Mouse (Mus musculus) hindbrain, embryonic 13.5 days (tissue): ENCODE data around the gene 4933428G20Rik. TPM values are rescaled to one million over a fixed set of nuclear protein-coding genes. Genes with fewer than 3 reads are reported as not detected.

Experiments
- ATAC-seq: fragments of 200-750 bp; cut with Nextera tagmentation; 2 replicates; pipeline ENCODE4 v1.8.0; 2017; ENCODE audit warnings: moderate TSS enrichment; ENCODE audit not compliant: low FRiP score
- H3K27ac ChIP-seq: fragments of 300-500 bp; sonication (generic); 2 replicates; pipeline ENCODE4 v1.5.1; 2015; ENCODE audit warnings: inconsistent platforms, mild to moderate bottlenecking, moderate library complexity
- H3K27me3 ChIP-seq: fragments of 300-500 bp; sonication (generic); 2 replicates; pipeline ENCODE4 v1.6.1; 2015; ENCODE audit warnings: mild to moderate bottlenecking, inconsistent platforms
- H3K36me3 ChIP-seq: fragments of 300-500 bp; sonication (generic); 2 replicates; pipeline ENCODE4 v1.6.1; 2015; ENCODE audit warnings: mild to moderate bottlenecking, inconsistent platforms
- H3K4me1 ChIP-seq: fragments of 300-500 bp; sonication (generic); replicated peaks from 2 replicates; pipeline ENCODE4 v1.6.1; 2015; ENCODE audit warnings: inconsistent platforms
- H3K4me2 ChIP-seq: fragments of 300-500 bp; sonication (generic); 2 replicates; pipeline ENCODE4 v1.6.1; 2015; ENCODE audit warnings: inconsistent platforms, mild to moderate bottlenecking, moderate library complexity
- H3K4me3 ChIP-seq: fragments of 300-500 bp; sonication (generic); 2 replicates; pipeline ENCODE4 v1.5.1; 2015; ENCODE audit warnings: mild to moderate bottlenecking, inconsistent platforms
- H3K9ac ChIP-seq: fragments of 300-500 bp; sonication (generic); 2 replicates; pipeline ENCODE4 v1.6.1; 2015; ENCODE audit warnings: mild to moderate bottlenecking, inconsistent platforms
- H3K9me3 ChIP-seq: fragments of 300-500 bp; sonication (generic); 2 replicates; pipeline ENCODE4 v1.6.1; 2016; ENCODE audit warnings: inconsistent platforms
- WGBS: fragments of 180-500 bp; shearing (Covaris S2); methylation state at CpG from one replicate; pipeline ENCODE4 v1.1.7; 2015; 5-methylcytosine and 5-hydroxymethylcytosine counted together
- polyA plus RNA-seq: library from polyadenylated mRNA; unstranded; fragments of >200 nt; fragmentation: Nextera tagmentation; extraction: Ambion mirVana; gene quantifications from 2 replicates; pipeline ENCODE4 v1.2.1, GENCODE M21; 2015

4933428G20Rik gene
- polyA plus RNA-seq, 1 experiment from 2014 or later: 1.2 TPM

DNA sequence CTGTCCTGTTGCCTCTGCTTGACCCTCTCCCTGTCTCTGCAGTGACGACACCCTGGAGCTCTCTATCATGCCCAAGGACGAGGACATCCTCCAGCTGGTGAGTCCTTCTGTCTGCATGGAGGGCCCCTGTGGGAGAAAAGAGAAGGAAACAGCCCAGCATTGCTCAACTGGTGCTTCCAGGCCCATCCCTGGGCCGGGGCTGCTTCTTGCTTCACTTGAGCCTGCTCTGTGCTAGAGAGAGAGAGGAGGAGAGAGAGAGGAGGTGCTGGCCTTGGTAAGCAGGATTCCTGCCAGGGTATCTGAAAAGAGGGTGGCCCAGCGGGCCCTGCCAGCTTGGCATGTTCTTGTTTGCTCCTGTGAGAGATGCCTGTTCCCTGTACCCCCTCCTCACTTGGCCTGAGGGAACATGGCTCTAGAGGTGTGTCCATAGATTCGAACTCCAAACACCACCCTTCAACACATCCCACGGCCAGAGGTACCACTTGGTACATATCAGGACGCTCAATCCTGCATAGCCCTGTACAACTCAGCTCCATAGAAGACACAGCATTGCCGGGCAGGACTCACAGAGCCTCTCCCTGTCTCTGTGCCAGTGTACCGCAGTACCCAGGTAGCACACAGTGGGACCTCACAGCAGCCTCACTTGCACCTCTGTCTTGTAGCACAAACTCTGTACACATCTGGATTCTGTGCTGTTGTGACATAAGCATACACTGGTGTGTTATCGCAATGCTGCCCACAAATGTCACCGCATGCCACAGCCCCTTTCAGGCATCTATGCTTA is 51.3 kb downstream of the 4933428G20Rik start:
- H3K4me3 ChIP-seq: no peak overlapping the region
- H3K27me3 ChIP-seq: 0 out of 2 replicates have a peak, but pooled peaks cover 7% of the 10 kb centered on the region
- peaks cover 40% of the 10 kb centered on the region for H3K36me3 ChIP-seq
- H3K4me1 ChIP-seq: peaks cover 47% of the 10 kb centered on the region
- H3K4me2 ChIP-seq: no peak overlapping the region
- no peaks in the 10 kb centered on the region for H3K9me3 ChIP-seq
- ATAC-seq: no peak
- H3K9ac ChIP-seq: no peak overlapping the region
- 90% methylated on average over 11 of the region's 11 CpGs for WGBS
- H3K27ac ChIP-seq: peak overlapping the region; percentile 89

DNA sequence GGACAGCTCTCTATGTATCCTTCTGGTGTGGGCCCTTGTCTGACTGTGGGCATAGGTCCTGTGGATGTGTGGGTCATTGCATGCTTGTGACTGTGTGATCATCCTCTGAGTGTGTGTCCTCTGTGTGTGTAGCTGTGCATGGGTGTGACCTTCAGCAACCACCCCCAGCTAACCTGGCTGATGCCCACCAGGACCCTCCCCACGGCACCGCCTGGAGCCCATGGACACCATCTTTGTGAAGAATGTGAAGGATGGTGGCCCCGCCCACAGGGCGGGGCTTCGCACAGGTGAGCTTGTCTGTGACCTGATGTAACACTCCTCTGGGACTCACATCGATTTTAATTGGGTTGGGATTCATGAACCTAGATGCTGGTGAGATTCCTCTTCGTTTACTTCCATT is 52.2 kb downstream of the 4933428G20Rik start:
- Histone ChIP-seq H3K4me2 (no peak overlapping the region), H3K4me1 (peaks cover 39% of the 10 kb centered on the region), H3K9me3 (no peaks in the 10 kb centered on the region), H3K36me3 (peaks cover 35% of the 10 kb centered on the region), H3K27me3 (peaks cover 8% of the 10 kb centered on the region; the same call in 1 of the 2 replicates), H3K9ac (no peak overlapping the region), H3K4me3 (no peak overlapping the region), H3K27ac (no peak overlapping the region)
- ATAC-seq: no peak
- WGBS: 78% methylated on average over 7 of the region's 7 CpGs

DNA sequence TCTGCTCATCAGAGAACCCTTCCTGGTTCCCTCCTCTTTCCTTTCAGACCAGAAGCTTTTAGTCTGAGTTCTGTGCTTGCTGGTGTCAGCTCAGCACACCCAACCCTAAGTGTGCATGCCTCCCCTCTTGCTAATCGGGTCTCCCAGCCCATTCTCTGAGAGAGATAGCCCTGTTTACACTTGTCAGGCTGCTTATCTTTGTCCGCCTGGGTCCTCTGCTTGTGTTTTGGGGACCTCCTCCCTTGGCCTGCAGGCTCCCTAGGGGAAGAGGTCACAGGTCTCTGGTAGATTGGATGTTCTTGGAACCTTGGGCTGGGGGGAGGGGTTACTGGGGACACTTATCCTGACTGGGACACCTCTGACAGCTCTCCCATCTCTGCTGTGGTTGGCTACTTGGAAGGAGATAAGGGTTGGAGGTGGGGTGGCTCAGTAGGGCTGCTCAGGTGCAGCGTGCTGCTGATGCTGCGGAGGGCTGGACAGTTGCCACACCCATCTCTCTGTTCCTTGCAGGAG is 54.1 kb downstream of the 4933428G20Rik start:
- Histone ChIP-seq H3K9me3 (no peaks in the 10 kb centered on the region), H3K36me3 (peaks cover 18% of the 10 kb centered on the region), H3K9ac (no peak overlapping the region), H3K27me3 (peaks cover 28% of the 10 kb centered on the region), H3K4me3 (no peak overlapping the region), H3K4me1 (peaks cover 39% of the 10 kb centered on the region), H3K27ac (no peak overlapping the region), H3K4me2 (no peak overlapping the region)
- 75% methylated on average over 4 of the region's 4 CpGs for WGBS
- ATAC-seq: no peak

DNA sequence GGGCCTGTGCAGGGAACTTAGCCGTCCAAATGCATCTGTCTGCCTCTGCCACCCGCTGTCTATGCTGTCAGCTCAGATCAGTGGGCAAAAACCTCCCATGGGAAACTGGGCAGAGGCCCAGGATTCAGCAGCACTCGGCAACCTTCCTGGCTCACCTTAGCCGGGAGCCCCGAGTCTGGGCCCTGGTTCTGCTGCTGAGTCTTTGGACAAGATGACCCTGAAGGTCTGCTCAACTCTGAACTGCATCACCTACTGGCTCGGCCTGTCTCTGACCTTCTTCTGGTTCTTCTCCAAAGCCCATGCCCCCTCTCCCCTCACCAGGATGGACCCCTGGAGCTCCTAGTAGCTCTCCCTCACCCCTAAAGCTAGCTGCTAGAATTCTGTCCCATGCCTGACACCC is 54.5 kb downstream of the 4933428G20Rik start:
- no peaks in the 10 kb centered on the region for H3K9me3 ChIP-seq
- H3K4me3 ChIP-seq: no peak overlapping the region
- H3K4me2 ChIP-seq: no peak overlapping the region
- peaks cover 39% of the 10 kb centered on the region for H3K4me1 ChIP-seq
- peaks cover 32% of the 10 kb centered on the region for H3K27me3 ChIP-seq
- no peak overlapping the region for H3K27ac ChIP-seq
- H3K9ac ChIP-seq: 0 out of 2 replicates have a peak overlapping the region, but pooled peaks have one; percentile 24
- peaks cover 18% of the 10 kb centered on the region for H3K36me3 ChIP-seq
- no peak for ATAC-seq
- 74% methylated on average over 6 of the region's 6 CpGs for WGBS

DNA sequence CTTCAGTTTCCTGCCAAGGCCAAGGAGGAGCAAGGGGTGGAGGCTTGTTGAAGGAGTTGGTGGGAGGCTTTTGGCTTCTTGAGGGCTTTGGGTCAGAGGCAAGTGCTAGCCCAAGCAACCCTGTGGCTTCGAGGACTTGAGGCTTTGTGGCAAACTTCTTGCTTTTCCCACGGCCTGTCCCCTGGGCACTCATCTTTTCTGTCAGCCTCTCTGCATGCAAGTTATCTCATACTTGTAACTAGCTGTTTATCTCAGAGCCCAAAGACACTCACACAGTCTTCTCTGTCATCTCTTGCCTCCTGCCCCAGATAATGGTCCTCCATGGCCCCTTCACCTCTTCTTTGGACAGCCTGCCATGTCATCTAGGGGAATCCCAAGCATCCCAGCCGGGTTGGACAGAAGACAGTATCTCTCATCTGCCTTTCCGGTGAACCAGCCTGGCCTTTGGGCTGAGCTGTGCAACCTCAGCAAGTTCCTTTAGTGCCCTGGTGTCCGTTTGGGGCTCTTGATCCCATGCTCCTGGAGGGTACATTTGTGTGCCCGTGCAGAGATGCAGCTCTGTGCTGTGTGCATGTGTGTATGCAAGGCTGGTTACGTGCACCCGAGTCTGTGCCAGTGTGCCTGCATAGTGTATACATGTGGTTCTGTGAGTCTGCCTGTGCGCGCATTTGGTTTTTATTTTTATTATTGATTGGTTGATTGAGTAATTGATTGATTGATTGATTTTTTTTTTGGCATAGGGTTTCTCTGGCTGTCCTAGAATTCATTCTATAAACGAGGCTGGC is 57.1 kb downstream of the 4933428G20Rik start:
- H3K9ac ChIP-seq: no peak overlapping the region
- H3K27me3 ChIP-seq: peaks cover 57% of the 10 kb centered on the region
- no peaks in the 10 kb centered on the region for H3K9me3 ChIP-seq
- peaks cover 17% of the 10 kb centered on the region for H3K36me3 ChIP-seq
- no peak overlapping the region for H3K27ac ChIP-seq
- no peak overlapping the region for H3K4me3 ChIP-seq
- no peak for ATAC-seq
- H3K4me1 ChIP-seq: peaks cover 41% of the 10 kb centered on the region
- WGBS: 86% methylated on average over 11 of the region's 11 CpGs
- no peak overlapping the region for H3K4me2 ChIP-seq

DNA sequence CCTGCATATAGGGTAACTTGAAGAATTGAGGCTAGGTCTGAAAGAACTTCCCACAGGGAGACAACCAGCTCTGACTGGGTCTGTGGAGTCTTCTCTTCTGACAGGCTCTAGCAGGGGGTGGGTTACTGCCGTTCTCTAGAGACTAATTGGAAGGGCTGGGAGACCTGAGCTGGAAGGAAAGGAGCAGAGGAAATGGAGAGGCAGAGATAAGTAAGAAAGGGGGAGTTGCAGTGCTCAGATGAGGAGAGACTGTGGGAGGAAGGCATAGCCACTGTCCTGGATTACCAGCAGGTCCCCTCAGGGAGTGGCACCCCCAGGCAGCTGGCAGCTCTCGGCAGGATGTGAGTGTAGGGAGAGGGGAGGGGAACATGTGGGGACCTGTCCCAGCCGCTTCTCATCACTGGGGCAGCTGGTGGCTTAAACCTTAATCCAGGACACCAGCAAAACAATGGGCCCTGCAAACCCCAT is 58.4 kb downstream of the 4933428G20Rik start:
- WGBS: 14% methylated on average over 3 of the region's 3 CpGs
- peaks cover 66% of the 10 kb centered on the region for H3K27me3 ChIP-seq
- H3K36me3 ChIP-seq: peaks cover 14% of the 10 kb centered on the region
- H3K4me3 ChIP-seq: no peak overlapping the region
- H3K9ac ChIP-seq: peak overlapping the region; percentile 5; the same call in 1 of the 2 replicates
- no peaks in the 10 kb centered on the region for H3K9me3 ChIP-seq
- H3K4me1 ChIP-seq: peaks cover 48% of the 10 kb centered on the region
- no peak for ATAC-seq
- H3K27ac ChIP-seq: no peak overlapping the region
- peak overlapping the region; percentile 61 for H3K4me2 ChIP-seq

DNA sequence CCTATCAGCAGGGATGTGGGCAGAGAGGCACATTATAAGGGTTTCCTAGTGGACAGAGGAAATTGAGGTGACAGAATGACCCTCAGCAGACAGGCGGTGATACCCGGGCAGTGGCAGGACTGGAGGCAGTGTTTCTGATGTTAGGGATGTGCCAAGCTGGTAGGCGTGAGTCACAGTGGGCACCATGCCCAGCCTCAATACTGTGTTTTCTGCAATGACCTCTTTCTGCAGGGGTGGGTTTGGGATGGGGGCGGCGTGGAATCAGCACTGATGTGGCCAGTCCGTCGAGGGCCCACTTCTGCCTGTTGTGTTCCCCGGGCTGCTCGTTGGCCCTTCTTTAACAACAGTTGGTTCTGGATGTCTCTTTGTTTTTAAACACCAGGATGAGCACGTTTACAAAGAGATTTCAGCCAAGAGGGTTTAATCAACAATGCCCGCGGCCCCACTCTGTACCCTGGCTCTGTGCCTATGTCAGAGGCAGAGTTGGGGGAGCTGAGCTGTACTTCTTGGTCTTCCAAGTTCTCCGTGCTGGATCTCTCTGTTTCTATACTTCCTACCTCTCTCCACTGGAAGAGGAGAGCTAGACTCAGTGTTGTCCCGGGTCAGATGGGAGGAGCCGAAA is 59.0 kb downstream of the 4933428G20Rik start:
- no peak for ATAC-seq
- peaks cover 48% of the 10 kb centered on the region for H3K4me1 ChIP-seq
- H3K27me3 ChIP-seq: peaks cover 66% of the 10 kb centered on the region

More for the DNA sequence above, 59.0 kb downstream of the 4933428G20Rik start:
- WGBS: 50% methylated on average over 15 of the region's 15 CpGs
- H3K9me3 ChIP-seq: no peaks in the 10 kb centered on the region
- peak overlapping the region; percentile 5; the same call in 1 of the 2 replicates for H3K9ac ChIP-seq
- peaks cover 14% of the 10 kb centered on the region for H3K36me3 ChIP-seq
- H3K4me2 ChIP-seq: peak overlapping the region; percentile 61
- peak overlapping the region; percentile 42 for H3K4me3 ChIP-seq
- H3K27ac ChIP-seq: no peak overlapping the region

Other genes starting within 250 kb of the 4933428G20Rik start
- 154 and 156 TPM in 2 replicates for gene Npepps, start 219.7 kb downstream of the 4933428G20Rik start, polyA plus RNA-seq
- gene Mrpl45, start 184.6 kb downstream of the 4933428G20Rik start, polyA plus RNA-seq: 38.4 and 39.0 TPM in 2 replicates
- gene Gpr179, start 148.3 kb downstream of the 4933428G20Rik start, polyA plus RNA-seq: 0.16 and 0.25 TPM in 2 replicates
- 8.4 and 9.2 TPM in 2 replicates for gene Socs7, start 137.8 kb downstream of the 4933428G20Rik start, polyA plus RNA-seq
- gene Arhgap23, start 84.8 kb downstream of the 4933428G20Rik start, polyA plus RNA-seq: 6.6 and 6.7 TPM in 2 replicates
- gene Srcin1, start 75.8 kb upstream of the 4933428G20Rik start, polyA plus RNA-seq: 6.0 and 7.0 TPM in 2 replicates
- 2.3 and 3.0 TPM in 2 replicates for gene Epop, start 129.4 kb upstream of the 4933428G20Rik start, polyA plus RNA-seq
- gene Mllt6, start 163.1 kb upstream of the 4933428G20Rik start, polyA plus RNA-seq: 3.4 and 4.1 TPM in 2 replicates
- gene Cisd3, start 185.5 kb upstream of the 4933428G20Rik start, polyA plus RNA-seq: 23.8 and 25.6 TPM in 2 replicates
- gene Pcgf2, start 200.2 kb upstream of the 4933428G20Rik start, polyA plus RNA-seq: 26.2 and 26.3 TPM in 2 replicates
- gene Psmb3, start 203.1 kb upstream of the 4933428G20Rik start, polyA plus RNA-seq: 476 and 483 TPM in 2 replicates
- 4.3 and 4.7 TPM in 2 replicates for gene Pip4k2b, start 244.4 kb upstream of the 4933428G20Rik start, polyA plus RNA-seq